Mouse (Mus musculus) lung, embryonic 14.5 days (tissue): Measurements from ENCODE around the gene Gpatch2l. TPM values are rescaled to one million over a fixed set of nuclear protein-coding genes. Genes with fewer than 3 reads are reported as not detected.

Experiments used
- ATAC-seq: fragments of 200-750 bp; cut with Nextera tagmentation; 2 replicates; pipeline ENCODE4 v1.8.0; 2017; ENCODE audit warnings: mild to moderate bottlenecking, moderate TSS enrichment, moderate library complexity; ENCODE audit not compliant: insufficient read depth
- DNase-seq: peaks from one replicate; pipeline ENCODE4 v3.0.0-alpha.2; 2015
- H3K27ac ChIP-seq: fragments of 300-500 bp; sonication (generic); 2 replicates; pipeline ENCODE4 v1.5.1; 2014; ENCODE audit warnings: low read depth, mild to moderate bottlenecking, moderate library complexity
- H3K27me3 ChIP-seq: fragments of 300-500 bp; sonication (generic); 2 replicates; pipeline ENCODE4 v1.6.1; 2014; ENCODE audit warnings: low read length, control low read depth; ENCODE audit not compliant: insufficient read depth
- H3K36me3 ChIP-seq: fragments of 300-500 bp; sonication (generic); 2 replicates; pipeline ENCODE4 v1.6.1; 2014; ENCODE audit warnings: control low read depth; ENCODE audit not compliant: insufficient read depth
- H3K4me1 ChIP-seq: fragments of 300-500 bp; sonication (generic); 2 replicates; pipeline ENCODE4 v1.6.1; 2014; ENCODE audit warnings: antibody characterized with exemption, control low read depth; ENCODE audit not compliant: insufficient read depth
- H3K4me2 ChIP-seq: fragments of 300-500 bp; sonication (generic); 2 replicates; pipeline ENCODE4 v1.6.1; 2014; ENCODE audit warnings: mild to moderate bottlenecking
- H3K4me3 ChIP-seq: fragments of 300-500 bp; sonication (generic); 2 replicates; pipeline ENCODE4 v1.5.1; 2014; ENCODE audit warnings: low read depth, low read length
- H3K9ac ChIP-seq: fragments of 300-500 bp; sonication (generic); 2 replicates; pipeline ENCODE4 v1.6.1; 2014
- H3K9me3 ChIP-seq: fragments of 300-500 bp; sonication (generic); 2 replicates; pipeline ENCODE4 v1.6.1; 2016; ENCODE audit warnings: low read depth, low read length, control low read depth
- CTCF ChIP-seq: IDR thresholded peaks from 2 replicates; pipeline ENCODE4 v1.5.1; 2016; ENCODE audit warnings: antibody characterized with exemption, low read depth
- WGBS: fragments of 180-500 bp; shearing (Covaris S2); extraction: QIAGEN DNeasy Blood & Tissue Kit; methylation state at CpG from one replicate; pipeline ENCODE4 v1.1.7; 2014; 5-methylcytosine and 5-hydroxymethylcytosine counted together
- polyA plus RNA-seq: library from polyadenylated mRNA; unstranded; fragments of >200 nt; fragmentation: Nextera tagmentation; extraction: Ambion mirVana; gene quantifications from 2 replicates; pipeline ENCODE4 v1.2.1, GENCODE M21; 2014

Gene Gpatch2l
- polyA plus RNA-seq, 1 experiment from 2014 or later = 18.2 TPM

- Histone ChIP-seq H3K27ac (no peak overlapping the region), H3K4me3 (no peak overlapping the region), H3K27me3 (no peaks in the 10 kb centered on the region), H3K9me3 (no peaks in the 10 kb centered on the region), H3K4me2 (no peak overlapping the region), H3K9ac (no peak overlapping the region), H3K4me1 (no peaks in the 10 kb centered on the region), H3K36me3 (no peaks in the 10 kb centered on the region)
- ATAC-seq (no peak), DNase-seq (peak; percentile 7)
- WGBS = 44% methylated on average over 7 of the region's 7 CpGs
- no peak for TF ChIP-seq CTCF
Measured at GRCm38 (mm10) chr12:86336887-86337286, 95.2 kb downstream of the Gpatch2l start.

Other genes with a start within 250 kb of the Gpatch2l start
- 46.1 and 50.5 TPM in 2 replicates for gene Tgfb3, start 162.8 kb upstream of the Gpatch2l start, polyA plus RNA-seq
- 88.1 and 88.3 TPM in 2 replicates for gene Ift43, start 159.3 kb upstream of the Gpatch2l start, polyA plus RNA-seq
- 0.17 and 0.35 TPM in 2 replicates for gene Esrrb, start 119.3 kb downstream of the Gpatch2l start, polyA plus RNA-seq